Comparison of ENCODE assay signal across 8 mouse cellular contexts in genomic region chr4:45510163-45510562, GRCm38 (mm10). TPM values are rescaled to one million over a fixed set of nuclear protein-coding genes. Genes with fewer than 3 reads are reported as not detected.
DNase-seq lines count a peak whose midpoint lies in the region; ATAC-seq and TF ChIP-seq lines count a peak whose summit lies in the region.

No protein-coding gene starts in this region.

- TF ChIP-seq RAD21 in CH12.LX (IDR thresholded peaks at IDR 0.05; ENCODE audit: low read depth, low read length) = no peak

- H3K27me3 ChIP-seq in CH12.LX (replicated peaks) = no peaks in the 10 kb centered on the region
- no peaks in the 10 kb centered on the region for H3K27me3 ChIP-seq in heart, embryonic 15.5 days

- no peak for TF ChIP-seq CTCF in CH12.LX (conservative IDR thresholded peaks at IDR 0.05 in 1 of 2, IDR thresholded peaks at IDR 0.05 in 1 of 2; ENCODE audit: low read depth in 2 of 2, low read length in 2 of 2)
- TF ChIP-seq CTCF in lung, adult 2 months (IDR thresholded peaks at IDR 0.05; ENCODE audit: insufficient read depth, low read length) = no peak

- DNase-seq in CH12.LX (ENCODE audit: extremely low read depth) = no peak
- peak; percentile 94 for DNase-seq in adrenal gland, adult 2 months
- DNase-seq in lung, adult 2 months = peak; percentile 75
- DNase-seq in urinary bladder, postnatal 14 days (ENCODE audit: low spot score) = peak; percentile 87
- DNase-seq in spleen, postnatal 14 days (ENCODE audit: low spot score in 2 of 2) = no peak
- DNase-seq in right cerebral cortex, postnatal 4 days = no peak

- no peaks in the 10 kb centered on the region; the same call in 1 of the 2 replicates for H3K79me2 ChIP-seq in CH12.LX (replicated peaks; ENCODE audit: control insufficient read depth, extremely low read depth, insufficient read depth, poor library complexity, severe bottlenecking)

- no peak overlapping the region for H3K9ac ChIP-seq in CH12.LX (ENCODE audit: insufficient read depth, low read depth)
- 0 out of 2 replicates have a peak overlapping the region, but pooled peaks have one; percentile 7 for H3K9ac ChIP-seq in heart, embryonic 15.5 days

- no peaks in the 10 kb centered on the region for H3K9me3 ChIP-seq in CH12.LX (replicated peaks; ENCODE audit: low read length)
- H3K9me3 ChIP-seq in heart, embryonic 15.5 days (replicated peaks) = no peaks in the 10 kb centered on the region

- dilution Hi-C loops in CH12.LX (cut with MboI; ENCODE audit: extremely low pct_ligation_motif_present, extremely low pct_unique_long_range_greater_than_20kb, low sequenced_read_pairs) = no loop called here

- ATAC-seq in heart, embryonic 15.5 days (replicated peaks; ENCODE audit: insufficient number of reproducible peaks, insufficient read depth, low FRiP score, low read depth) = no peak
- no peak for ATAC-seq in cerebellum, adult (ENCODE audit: insufficient number of reproducible peaks, low FRiP score, low TSS enrichment)

- H3K36me3 ChIP-seq in CH12.LX (replicated peaks in 1 of 2; ENCODE audit: control insufficient read depth in 1 of 2, insufficient read depth in 1 of 2, low read length in 1 of 2) = peaks cover 0 to 43% of the 10 kb centered on the region in 2 experiments
- H3K36me3 ChIP-seq in heart, embryonic 15.5 days = no peaks in the 10 kb centered on the region

- no peak overlapping the region for H3K4me3 ChIP-seq in CH12.LX (replicated peaks in 1 of 3; ENCODE audit: low read depth in 2 of 3, low read length in 2 of 3, poor library complexity in 1 of 3)
- H3K4me3 ChIP-seq in heart, embryonic 15.5 days = no peak overlapping the region
- H3K4me3 ChIP-seq in lung, adult 2 months (replicated peaks; ENCODE audit: extremely low read depth, low read depth, low read length) = no peak overlapping the region

- in situ Hi-C loops in CH12.LX (cut with MboI; ENCODE audit: low pct_ligation_motif_present, low pct_unique_long_range_greater_than_20kb, low sequenced_read_pairs) = no loop called here

- no peak overlapping the region for H3K4me2 ChIP-seq in CH12.LX (ENCODE audit: insufficient read depth, low read depth, poor library complexity, severe bottlenecking)
- H3K4me2 ChIP-seq in heart, embryonic 15.5 days = no peak overlapping the region

- peak overlapping the region; percentile 2; the same call in 1 of the 2 replicates for H3K27ac ChIP-seq in CH12.LX (ENCODE audit: insufficient read depth, low read depth)
- peak overlapping the region; percentile 91 for H3K27ac ChIP-seq in heart, embryonic 15.5 days

- peaks cover 61 to 93% of the 10 kb centered on the region in 2 experiments for H3K4me1 ChIP-seq in CH12.LX (ENCODE audit: control insufficient read depth in 1 of 2, insufficient read depth in 2 of 2)
- peaks cover 92% of the 10 kb centered on the region for H3K4me1 ChIP-seq in heart, embryonic 15.5 days (replicated peaks)
- H3K4me1 ChIP-seq in lung, adult 2 months (ENCODE audit: control insufficient read depth, insufficient read depth, low read length) = peaks cover 47% of the 10 kb centered on the region

- no peak for TF ChIP-seq POLR2A in CH12.LX (IDR thresholded peaks at IDR 0.05; ENCODE audit: low read depth, low read length)
- TF ChIP-seq POLR2A in lung, adult 2 months (IDR thresholded peaks at IDR 0.05; ENCODE audit: borderline replicate concordance, extremely low read depth, low read depth, low read length) = no peak

- TF ChIP-seq EP300 in CH12.LX (IDR thresholded peaks at IDR 0.05; ENCODE audit: low read length) = no peak

- WGBS in heart, embryonic 15.5 days = 49% methylated on average over 6 of the region's 6 CpGs
- 38% methylated on average over 6 of the region's 6 CpGs for WGBS in lung, adult 2 months

TF ChIP-seq in CH12.LX, 34 proteins besides CTCF, POLR2A, EP300 and RAD21:
- TF ChIP-seq E2F4 (IDR thresholded peaks at IDR 0.05; ENCODE audit: insufficient replicate concordance, low read depth, low read length) = no peak
- TF ChIP-seq CHD1 (IDR thresholded peaks at IDR 0.05; ENCODE audit: low read depth, low read length) = no peak
- no peak for TF ChIP-seq KAT2A (IDR thresholded peaks at IDR 0.05; ENCODE audit: insufficient replicate concordance, low read length)
- TF ChIP-seq MYC (IDR thresholded peaks at IDR 0.05; ENCODE audit: low read depth, low read length) = no peak
- TF ChIP-seq UBTF (IDR thresholded peaks at IDR 0.05; ENCODE audit: low read depth, low read length) = no peak
- no peak for TF ChIP-seq ETS1 (conservative IDR thresholded peaks at IDR 0.05; ENCODE audit: low read depth, low read length)
- no peak for TF ChIP-seq IRF4 (IDR thresholded peaks at IDR 0.05; ENCODE audit: low read depth, low read length)
- TF ChIP-seq NELFE (IDR thresholded peaks at IDR 0.05; ENCODE audit: low read depth, low read length) = no peak
- no peak for TF ChIP-seq ZNF384 (IDR thresholded peaks at IDR 0.05; ENCODE audit: low read depth, low read length)
- TF ChIP-seq HCFC1 (IDR thresholded peaks at IDR 0.05; ENCODE audit: low read depth, low read length) = no peak
- no peak for TF ChIP-seq GABPA (IDR thresholded peaks at IDR 0.05; ENCODE audit: insufficient replicate concordance, low read depth, low read length)
- no peak for TF ChIP-seq USF2 (conservative IDR thresholded peaks at IDR 0.05; ENCODE audit: low read depth, low read length)
- TF ChIP-seq MAFK (IDR thresholded peaks at IDR 0.05; ENCODE audit: insufficient replicate concordance, low read length) = no peak
- TF ChIP-seq TCF12 (IDR thresholded peaks at IDR 0.05; ENCODE audit: low read depth, low read length) = no peak
- no peak for TF ChIP-seq JUN (IDR thresholded peaks at IDR 0.05; ENCODE audit: insufficient read depth, low read depth, low read length)
TF ChIP-seq in CH12.LX: peak in this region for 0.

RNA-seq across cellular contexts. Expression of gene Shb, which starts 22.1 kb away (rescaled TPM):
- total RNA-seq in CH12.LX (2012; rRNA removed) (5.9 and 8.6 TPM in 2 replicates), CH12.LX (2014; rRNA removed) (7.6 and 7.7 TPM in 2 replicates)
- polyA plus RNA-seq in CH12.LX (2012; ENCODE audit: insufficient read length, low read depth) = 15.5 and 18.4 TPM in 2 replicates
- 100 to 1,000 TPM in 1 of 2 experiments, 10 to 100 TPM in 1; 48.7 to 154 TPM for total RNA-seq in adrenal gland, adult 2 months (2021)
- 71.0 and 106 TPM in 2 replicates for polyA plus RNA-seq in adrenal gland, adult 2 months (2012; rRNA removed)
- 8.6 and 10.7 TPM in 2 replicates for polyA plus RNA-seq in heart, embryonic 15.5 days (2015; fragmentation: Nextera tagmentation; extraction: Ambion mirVana)
- 36.2 and 37.7 TPM in 2 replicates for polyA plus RNA-seq in lung, adult 2 months (2012; rRNA removed)

Comparison
In these comparisons a context has a peak if more than half of its experiments do, and no peak if none do; other contexts are left out.
1. DNase-seq: peak in adrenal gland, adult 2 months (single experiment), lung, adult 2 months (single experiment) and urinary bladder, postnatal 14 days (single experiment); none in CH12.LX (single experiment), spleen, postnatal 14 days (0 of 2) and right cerebral cortex, postnatal 4 days (single experiment).